Mouse (Mus musculus) spleen, postnatal 0 days (tissue): Measurements from ENCODE around the gene Bpifa5. TPM values are rescaled to one million over a fixed set of nuclear protein-coding genes. Genes with fewer than 3 reads are reported as not detected.

Experiments
- polyA plus RNA-seq: library from polyadenylated mRNA; unstranded; fragments of >200 nt; fragmentation: Nextera tagmentation; extraction: Ambion mirVana; gene quantifications from 2 replicates; pipeline ENCODE4 v1.2.1, GENCODE M21; 2015

The Bpifa5 gene
- polyA plus RNA-seq: not detected in 2 replicates

GRCm38 (mm10) chr2:154162307-154162706 is at the start of gene Bpifa5:
Bpifa5 (plus strand) TSS chr2:154162607.

GRCm38 (mm10) chr2:154130120-154130519 is 32.3 kb upstream of the Bpifa5 start, which contains the start of gene Bpifa3:
Bpifa3 (plus strand) TSS chr2:154130336.

GRCm38 (mm10) chr2:154142580-154142979 is 19.8 kb upstream of the Bpifa5 start, which contains the start of gene Bpifa1:
Bpifa1 (plus strand) TSS chr2:154142880.

GRCm38 (mm10) chr2:154190546-154191258 is 28.3 kb downstream of the Bpifa5 start, which contains the start of gene Bpifb1:
Bpifb1 (plus strand) TSS chr2:154190818.

Other genes with a start within 250 kb of the Bpifa5 start
- gene Bpifb3, start 244.4 kb upstream of the Bpifa5 start, polyA plus RNA-seq: 0.12 TPM in 1 of 2 replicates, not detected in the other
- gene Bpifb4, start 224.4 kb upstream of the Bpifa5 start, polyA plus RNA-seq: not detected in 2 replicates
- not detected in 2 replicates for gene Bpifa6, start 187.7 kb upstream of the Bpifa5 start, polyA plus RNA-seq
- gene Bpifa2, start 154.3 kb upstream of the Bpifa5 start, polyA plus RNA-seq: not detected in 2 replicates
- gene Bpifa3, start 32.3 kb upstream of the Bpifa5 start, polyA plus RNA-seq: not detected in 2 replicates
- gene Bpifa1, start 19.7 kb upstream of the Bpifa5 start, polyA plus RNA-seq: not detected in 2 replicates
- 0.32 and 0.80 TPM in 2 replicates for gene Bpifb1, start 28.2 kb downstream of the Bpifa5 start, polyA plus RNA-seq
- 0.10 TPM in 1 of 2 replicates, not detected in the other for gene Bpifb5, start 61.1 kb downstream of the Bpifa5 start, polyA plus RNA-seq
- gene Bpifb9a, start 95.2 kb downstream of the Bpifa5 start, polyA plus RNA-seq: not detected in 2 replicates
- not detected in 2 replicates for gene Bpifb9b, start 144.6 kb downstream of the Bpifa5 start, polyA plus RNA-seq
- 5.8 and 34.0 TPM in 2 replicates for gene Cdk5rap1, start 210.4 kb downstream of the Bpifa5 start, polyA plus RNA-seq
- 2.9 and 3.9 TPM in 2 replicates for gene Snta1, start 245.5 kb downstream of the Bpifa5 start, polyA plus RNA-seq